Mouse (Mus musculus): ENCODE measurements around the gene Ralgapa2.
A peak's percentile ranks its signal among the peaks of the same experiment; 100 is the strongest.

Gene Ralgapa2

GRCm38 (mm10) chr2:146218161-146218691 lies 293.9 kb downstream of the Ralgapa2 start:
- DNase-seq, result no peak

- no peak for DNase-seq
These were observed 294.7 kb downstream of the Ralgapa2 start for GRCm38 (mm10) chr2:146217227-146217980.

- DNase-seq, result no peak
These were observed 295.8 kb downstream of the Ralgapa2 start for GRCm38 (mm10) chr2:146216111-146217064.

GRCm38 (mm10) chr2:146214715-146215114 lies 297.4 kb downstream of the Ralgapa2 start:
- DNase-seq, result peak in 1 of 2 experiments; percentile 30

GRCm38 (mm10) chr2:146210968-146211367 lies 301.2 kb downstream of the Ralgapa2 start:
- DNase-seq, result no peak

GRCm38 (mm10) chr2:146197947-146198346 lies 314.2 kb downstream of the Ralgapa2 start:
- no peak for DNase-seq

- no peak for DNase-seq
These were observed 316.0 kb downstream of the Ralgapa2 start for GRCm38 (mm10) chr2:146196126-146196525.

Measured in kidney, postnatal 25 days (tissue).